Mouse (Mus musculus) liver, embryonic 14.5 days (tissue): Measurements from ENCODE around the gene Ccdc86. TPM values are rescaled to one million over a fixed set of nuclear protein-coding genes. Genes with fewer than 3 reads are reported as not detected.

Experiments
- ATAC-seq: fragments of 200-750 bp; cut with Nextera tagmentation; 2 replicates; pipeline ENCODE4 v1.8.0; 2017; ENCODE audit warnings: moderate number of reproducible peaks, mild to moderate bottlenecking, moderate library complexity; ENCODE audit not compliant: insufficient read depth
- DNase-seq, 3 experiments: peaks; one replicate each; pipeline ENCODE4 v3.0.0-alpha.2; 2012 to 2013; ENCODE audit warnings: low read depth in 3 of 3, low spot score in 3 of 3
- H3K27ac ChIP-seq: fragments of 300-500 bp; sonication (generic); 2 replicates; pipeline ENCODE4 v1.5.1; 2014; ENCODE audit warnings: moderate library complexity, mild to moderate bottlenecking, control low read depth, inconsistent platforms
- H3K27me3 ChIP-seq: fragments of 300-500 bp; sonication (generic); 2 replicates; pipeline ENCODE4 v1.6.1; 2014; ENCODE audit warnings: mild to moderate bottlenecking, low read length, moderate library complexity; ENCODE audit not compliant: control insufficient read depth, insufficient read depth
- H3K36me3 ChIP-seq: fragments of 300-500 bp; sonication (generic); replicated peaks from 2 replicates; pipeline ENCODE4 v1.6.1; 2014; ENCODE audit warnings: low read depth; ENCODE audit not compliant: control insufficient read depth, insufficient read depth
- H3K4me1 ChIP-seq, 2 experiments: fragments of 200-500 bp in 1 of 2; fragments of 300-500 bp in 1 of 2; sonication (generic) in 1 of 2; replicated peaks; 2 replicates each; pipeline ENCODE4 v1.6.1; 2012 to 2014; ENCODE audit warnings: antibody characterized with exemption in 1 of 2, inconsistent platforms in 1 of 2, low read length in 1 of 2; ENCODE audit not compliant: control insufficient read depth in 2 of 2, insufficient read depth in 2 of 2
- H3K4me2 ChIP-seq: fragments of 300-500 bp; sonication (generic); 2 replicates; pipeline ENCODE4 v1.6.1; 2014; ENCODE audit warnings: low read depth, mild to moderate bottlenecking, control low read depth, moderate library complexity
- H3K4me3 ChIP-seq, 2 experiments: fragments of 200-500 bp in 1 of 2; fragments of 300-500 bp in 1 of 2; sonication (generic) in 1 of 2; 2 replicates each; pipeline ENCODE4 v1.5.1; 2012 to 2014; ENCODE audit warnings: low read depth in 2 of 2, low read length in 2 of 2, mild to moderate bottlenecking in 2 of 2, control low read depth in 1 of 2, inconsistent platforms in 1 of 2, moderate library complexity in 1 of 2; ENCODE audit not compliant: insufficient read depth in 1 of 2
- H3K9ac ChIP-seq: fragments of 300-500 bp; sonication (generic); replicated peaks from 2 replicates; pipeline ENCODE4 v1.6.1; 2014; ENCODE audit warnings: mild to moderate bottlenecking, control low read depth, moderate library complexity
- H3K9me3 ChIP-seq: fragments of 300-500 bp; sonication (generic); 2 replicates; pipeline ENCODE4 v1.6.1; 2016; ENCODE audit warnings: low read length, mixed read lengths; ENCODE audit not compliant: control insufficient read depth
- CTCF ChIP-seq: IDR thresholded peaks from 2 replicates; pipeline ENCODE4 v1.5.1; 2016; ENCODE audit warnings: antibody characterized with exemption, low read depth, control low read depth
- EP300 ChIP-seq: IDR thresholded peaks from 2 replicates; pipeline ENCODE4 v1.6.1; 2016; ENCODE audit warnings: antibody characterized with exemption, low read depth
- WGBS: fragments of 180-500 bp; shearing (Covaris S2); extraction: QIAGEN DNeasy Blood & Tissue Kit; methylation state at CpG from one replicate; pipeline ENCODE4 v1.1.7; 2014; ENCODE audit not compliant: insufficient replicate concordance; 5-methylcytosine and 5-hydroxymethylcytosine counted together
- polyA plus RNA-seq, 2 experiments: library from polyadenylated mRNA; depleted of rRNA in 1 of 2; stranded (reverse) in 1 of 2; unstranded in 1 of 2; fragments of >200 nt; fragmentation: Nextera tagmentation in 1 of 2; extraction: Ambion mirVana in 1 of 2; gene quantifications; 2 replicates each; pipeline versions ENCODE4 v1.2.1 to v1.2.3; 2012 to 2014

Gene Ccdc86
- polyA plus RNA-seq, 2 experiments = 4.9 to 10.6 TPM

DNA sequence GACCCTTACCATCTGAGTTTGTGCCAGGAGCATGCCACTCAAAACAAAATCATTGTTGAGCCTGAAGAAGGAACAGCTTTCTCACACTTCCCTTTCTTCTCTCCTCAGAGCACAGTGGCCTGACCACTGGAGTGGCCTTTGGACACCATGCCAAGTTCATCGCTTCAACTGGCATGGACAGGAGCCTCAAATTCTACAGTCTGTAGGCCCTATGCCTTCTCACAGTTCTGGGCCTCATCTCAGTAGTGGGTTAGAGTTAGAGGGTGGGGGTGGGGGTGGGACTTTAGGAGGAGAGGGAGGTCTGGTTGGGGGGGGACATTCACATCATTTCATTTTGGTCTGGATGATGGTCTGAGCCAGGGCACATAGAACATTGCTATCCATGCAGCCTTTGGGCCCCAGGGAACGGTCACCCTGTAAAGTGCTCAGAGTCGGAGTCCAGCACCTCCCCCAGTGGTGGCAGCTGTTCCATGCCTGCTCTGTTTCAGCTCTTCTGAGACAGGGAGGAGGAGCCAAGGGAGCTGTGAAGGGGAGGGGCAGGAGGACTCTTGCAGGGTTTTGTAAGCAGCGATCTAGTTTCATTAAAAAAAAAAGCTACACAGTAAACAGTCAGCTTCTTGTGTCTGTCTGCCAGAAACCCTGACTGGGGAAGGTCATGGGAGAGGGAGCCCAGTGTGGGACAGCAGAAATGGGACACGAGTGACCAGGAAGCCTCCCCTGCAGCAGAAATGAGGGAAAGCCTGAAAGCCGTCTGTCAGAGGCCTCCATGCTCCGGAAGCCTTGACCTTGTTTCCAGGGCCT lies 43.9 kb downstream of the Ccdc86 start:
- no peak overlapping the region for H3K4me3 ChIP-seq
- DNase-seq (no peak), ATAC-seq (peak; percentile 30; the same call in 1 of the 2 replicates)
- H3K4me1 ChIP-seq = 0 out of 4 replicates have a peak, but pooled peaks cover 0 to 7% of the 10 kb centered on the region in 2 experiments
- H3K9me3 ChIP-seq = no peaks in the 10 kb centered on the region
- H3K36me3 ChIP-seq = peaks cover 41% of the 10 kb centered on the region
- H3K4me2 ChIP-seq = no peak overlapping the region
- H3K27me3 ChIP-seq = no peaks in the 10 kb centered on the region
- H3K9ac ChIP-seq = no peak overlapping the region
- TF ChIP-seq EP300 (no peak), CTCF (no peak)
- no peak overlapping the region for H3K27ac ChIP-seq
- 80% methylated on average over 7 of the region's 7 CpGs for WGBS

DNA sequence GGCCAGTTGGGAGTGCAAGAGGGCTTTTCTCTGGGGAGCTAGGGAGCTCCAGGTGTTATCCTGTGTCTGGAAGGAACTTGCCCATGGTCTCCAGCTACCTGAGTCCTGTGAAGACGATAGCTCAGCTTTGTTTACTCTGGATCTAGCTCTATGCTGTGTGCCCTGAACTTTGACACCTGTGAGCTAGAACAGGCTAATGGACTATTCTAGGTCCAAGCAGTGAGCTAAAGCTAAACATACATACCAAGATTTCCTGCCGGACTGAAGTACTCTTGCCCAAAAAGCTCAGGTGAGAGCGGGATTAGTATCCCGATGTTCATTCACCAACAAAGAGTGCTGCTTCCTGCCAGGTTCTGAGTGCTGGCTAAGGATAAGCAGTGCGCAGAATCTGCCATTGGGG lies 44.6 kb downstream of the Ccdc86 start:
- no peak overlapping the region for H3K4me3 ChIP-seq
- H3K27ac ChIP-seq = no peak overlapping the region
- no peak for TF ChIP-seq EP300
- ATAC-seq (no peak), DNase-seq (no peak)
- no peaks in the 10 kb centered on the region for H3K27me3 ChIP-seq
- H3K4me2 ChIP-seq = no peak overlapping the region
- H3K36me3 ChIP-seq = peaks cover 46% of the 10 kb centered on the region
- H3K9ac ChIP-seq = no peak overlapping the region
- 79% methylated on average over 5 of the region's 5 CpGs for WGBS
- 0 out of 4 replicates have a peak, but pooled peaks cover 0 to 7% of the 10 kb centered on the region in 2 experiments for H3K4me1 ChIP-seq
- no peaks in the 10 kb centered on the region for H3K9me3 ChIP-seq

DNA sequence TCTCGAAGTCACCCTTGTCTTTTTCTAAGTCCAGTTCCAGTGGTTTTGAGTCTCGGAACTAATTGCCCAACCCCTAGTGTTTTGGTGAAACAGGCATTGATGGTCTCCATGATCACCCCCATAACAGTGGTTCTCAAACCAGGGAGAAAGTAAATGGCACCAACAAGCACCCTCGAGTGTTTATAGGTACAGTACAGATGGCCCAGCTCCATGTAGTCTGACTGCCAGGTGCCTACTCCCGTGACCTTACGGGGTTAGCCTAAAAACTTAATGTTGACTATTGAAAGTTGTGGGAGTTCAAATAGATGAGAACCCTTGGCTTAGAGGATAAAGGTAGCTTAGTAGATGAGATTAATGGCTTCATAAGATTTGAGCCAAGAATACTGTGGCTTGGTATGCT lies 48.0 kb downstream of the Ccdc86 start:
- no peak for DNase-seq
- TF ChIP-seq EP300 = no peak
- TF ChIP-seq CTCF = no peak
- H3K9me3 ChIP-seq = no peaks in the 10 kb centered on the region
- no peaks in the 10 kb centered on the region for H3K27me3 ChIP-seq
- H3K9ac ChIP-seq = no peak overlapping the region
- no peak overlapping the region for H3K4me2 ChIP-seq
- H3K4me1 ChIP-seq = peaks cover 6 to 19% of the 10 kb centered on the region in 2 experiments
- no peak overlapping the region for H3K27ac ChIP-seq
- no peak overlapping the region for H3K4me3 ChIP-seq
- 86% methylated on average over 5 of the region's 5 CpGs for WGBS
- H3K36me3 ChIP-seq = peaks cover 55% of the 10 kb centered on the region
- no peak for ATAC-seq

DNA sequence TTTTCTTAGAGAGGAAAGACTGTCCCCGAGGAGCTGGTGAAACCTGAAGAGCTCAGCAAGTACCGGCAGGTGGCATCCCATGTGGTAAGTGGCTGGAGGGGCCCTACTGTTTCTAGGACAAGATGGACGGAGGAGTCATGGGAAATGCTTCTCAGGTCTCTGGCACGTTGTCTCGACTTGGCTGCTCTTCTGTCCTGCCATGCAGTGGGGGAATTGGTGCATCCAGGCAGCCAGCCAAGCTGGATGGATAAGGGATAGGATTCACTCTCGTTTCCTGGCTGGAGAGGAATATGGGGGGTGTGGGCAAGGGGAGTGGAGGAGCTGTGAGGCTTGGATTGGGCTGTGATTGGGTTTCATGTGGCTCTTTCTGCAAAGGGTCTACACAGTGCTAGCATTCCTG lies 48.8 kb downstream of the Ccdc86 start:
- Histone ChIP-seq H3K4me3 (no peak overlapping the region), H3K9me3 (no peaks in the 10 kb centered on the region), H3K4me1 (peaks cover 6 to 22% of the 10 kb centered on the region in 2 experiments), H3K27me3 (no peaks in the 10 kb centered on the region), H3K27ac (no peak overlapping the region), H3K4me2 (no peak overlapping the region), H3K36me3 (peaks cover 49% of the 10 kb centered on the region), H3K9ac (no peak overlapping the region)
- no peak for TF ChIP-seq EP300
- TF ChIP-seq CTCF = no peak
- ATAC-seq = no peak
- WGBS = 80% methylated on average over 6 of the region's 6 CpGs
- DNase-seq = no peak

DNA sequence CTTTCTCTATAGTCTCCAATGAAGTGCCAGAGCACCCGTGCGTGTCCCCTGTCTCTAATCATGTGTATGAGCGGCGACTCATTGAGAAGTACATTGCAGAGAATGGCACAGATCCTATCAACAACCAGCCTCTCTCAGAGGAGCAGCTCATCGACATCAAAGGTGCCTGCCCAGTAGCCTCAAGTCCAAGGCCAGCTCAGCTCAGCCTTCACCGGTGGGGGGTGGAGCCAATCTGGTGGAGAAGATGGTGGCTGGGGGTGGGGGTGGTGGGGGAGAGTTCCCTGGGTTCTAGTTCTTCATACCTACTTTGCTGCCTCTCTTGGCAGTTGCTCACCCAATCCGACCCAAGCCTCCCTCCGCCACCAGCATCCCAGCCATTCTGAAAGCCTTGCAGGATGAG lies 51.6 kb downstream of the Ccdc86 start:
- H3K4me3 ChIP-seq = no peak overlapping the region
- TF ChIP-seq CTCF (no peak), EP300 (no peak)
- 68% methylated on average over 8 of the region's 8 CpGs for WGBS
- no peaks in the 10 kb centered on the region for H3K27me3 ChIP-seq
- peaks cover 8 to 17% of the 10 kb centered on the region in 2 experiments for H3K4me1 ChIP-seq
- DNase-seq (no peak), ATAC-seq (no peak)
- peaks cover 30% of the 10 kb centered on the region for H3K36me3 ChIP-seq
- H3K4me2 ChIP-seq = peak overlapping the region; percentile 81; the same call in 1 of the 2 replicates
- no peaks in the 10 kb centered on the region for H3K9me3 ChIP-seq
- H3K27ac ChIP-seq = no peak overlapping the region
- no peak overlapping the region for H3K9ac ChIP-seq
